Mouse (Mus musculus) liver, postnatal 0 days (tissue): ENCODE data around the gene Ica1.

Experiments used
- CTCF ChIP-seq: sonication (generic); IDR thresholded peaks from 2 replicates; pipeline ENCODE4 v1.5.1; 2016; ENCODE audit warnings: antibody characterized with exemption, low read depth
- EP300 ChIP-seq: IDR thresholded peaks from 2 replicates; pipeline ENCODE4 v1.6.1; 2016; ENCODE audit warnings: antibody characterized with exemption, low read depth, mild to moderate bottlenecking

DNA sequence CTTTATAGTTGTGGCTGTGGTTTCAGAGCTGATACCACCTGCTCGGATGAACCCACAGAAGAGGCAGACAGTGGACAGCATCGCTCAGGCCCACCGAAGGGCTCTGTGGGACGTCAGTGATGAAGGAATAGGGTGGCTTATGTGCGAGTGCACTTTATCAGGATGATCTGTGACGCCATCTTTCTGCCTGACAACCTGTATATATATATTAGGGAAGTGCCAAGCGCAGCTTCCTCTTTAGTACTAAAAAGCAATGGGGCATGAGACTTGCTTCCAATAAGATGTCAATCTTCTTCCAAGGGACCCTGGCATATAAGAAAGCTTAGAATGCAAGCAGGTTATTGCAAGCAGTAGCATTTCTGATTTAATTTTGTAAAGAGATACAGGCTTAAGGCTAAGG, 127.9 kb downstream of the Ica1 start:
- TF ChIP-seq CTCF (no peak), EP300 (no peak)
